Mouse (Mus musculus) kidney, postnatal 4 days (tissue): ENCODE data around the gene Mettl22.

Experiments
- DNase-seq, 2 experiments: peaks; one replicate each; pipeline ENCODE4 v3.0.0; 2021; ENCODE audit warnings: mixed read lengths in 2 of 2

Mettl22 gene

GRCm38 (mm10) chr16:8512830-8513229 lies 42.2 kb downstream of the Mettl22 start:
- no peak for DNase-seq

DNA sequence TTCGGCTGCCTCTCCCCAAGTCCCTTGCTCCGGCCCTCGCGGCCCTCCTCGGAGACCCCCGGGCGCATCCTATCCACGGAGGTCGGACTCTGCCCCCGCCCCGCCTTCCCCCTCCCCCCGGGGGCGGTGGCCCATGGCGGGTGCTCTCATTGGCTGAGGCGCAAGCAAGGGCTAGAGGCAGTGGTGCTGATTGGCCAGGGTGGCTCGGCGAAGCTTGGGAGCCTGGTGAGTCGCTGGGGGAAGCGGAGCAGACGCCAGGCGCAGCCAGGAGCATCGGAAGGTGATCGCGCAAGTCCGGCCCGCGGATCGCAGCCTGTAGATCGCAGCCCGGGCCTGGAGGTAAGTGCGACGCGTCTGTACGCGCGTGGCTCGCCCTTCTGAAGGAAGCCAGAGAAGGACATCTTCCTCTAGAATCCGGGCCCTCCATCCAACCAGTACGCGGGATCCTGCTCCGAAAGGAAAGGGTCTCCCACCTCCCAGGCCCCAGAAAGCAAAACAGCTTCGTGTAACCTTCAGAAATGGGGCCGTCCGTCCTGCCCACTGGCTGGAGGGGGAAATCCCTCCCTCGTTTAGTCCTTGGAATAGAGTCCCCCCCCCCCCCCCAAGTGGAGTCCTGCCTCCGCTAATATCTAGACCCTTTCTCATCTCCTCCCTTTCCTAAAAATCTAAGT lies 42.8 kb downstream of the Mettl22 start, which contains the start of gene Abat:
Gene Abat, plus strand, starts transcription at position 194 of the 671 bp plus-strand sequence.
- DNase-seq = peak; percentile 96 to 97

DNA sequence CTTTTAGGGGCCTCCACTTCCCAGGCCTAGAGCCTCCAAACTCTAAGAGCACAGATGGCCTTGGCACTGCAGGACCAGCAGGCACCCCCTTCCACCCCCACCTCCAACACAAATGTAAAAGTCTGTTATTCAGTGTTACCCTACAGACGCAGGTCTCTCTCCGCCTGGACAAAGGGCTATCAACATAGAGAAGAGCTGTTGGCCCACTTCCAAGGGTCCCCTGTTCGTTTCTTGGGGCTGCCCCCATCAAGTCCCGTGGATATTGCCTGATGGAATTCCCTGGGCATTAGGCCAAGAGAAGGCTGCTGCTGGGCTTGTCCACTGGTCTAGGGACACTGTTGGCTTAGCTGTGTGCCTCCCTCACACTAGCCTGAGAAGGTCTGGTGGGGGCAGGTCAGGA lies 43.6 kb downstream of the Mettl22 start:
- DNase-seq = peak; percentile 50 to 69

DNA sequence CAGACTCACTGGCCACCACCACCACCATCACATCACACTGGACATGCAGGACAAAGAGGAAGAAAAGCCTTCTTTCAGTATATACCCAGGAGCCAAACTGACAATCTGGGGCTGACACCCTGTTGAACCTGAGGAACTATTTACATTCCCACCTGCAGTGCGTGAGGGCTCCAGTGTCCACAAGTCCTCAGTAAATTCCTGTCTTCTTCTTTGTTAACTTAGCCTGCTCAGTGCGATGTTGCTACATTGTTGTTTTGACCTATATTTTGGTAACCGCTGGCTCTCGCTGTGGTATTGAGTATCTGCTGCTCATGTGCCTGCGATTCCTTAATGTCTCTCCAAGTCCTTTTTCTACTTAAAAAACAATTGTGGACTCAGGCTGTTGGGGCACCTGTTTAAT lies 49.9 kb downstream of the Mettl22 start:
- DNase-seq = no peak

DNA sequence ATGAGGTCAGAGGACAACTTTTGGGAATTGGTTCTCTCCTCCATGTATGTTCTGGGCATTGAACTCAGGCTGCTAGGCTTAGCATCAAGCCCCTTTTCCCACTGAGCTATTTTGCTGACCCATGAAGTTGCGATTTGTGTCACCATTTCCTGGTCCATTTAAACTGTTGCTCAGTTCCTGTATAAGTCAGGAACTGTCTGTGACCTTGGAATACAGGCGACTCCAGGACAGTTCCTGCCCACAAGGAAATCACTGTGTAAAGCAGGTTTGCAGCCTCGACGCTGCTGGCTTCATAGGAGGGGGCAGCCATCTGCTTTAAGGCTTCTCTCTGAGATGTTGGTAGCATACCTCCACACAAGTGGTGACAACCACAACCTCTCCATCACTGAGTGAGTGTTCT lies 50.7 kb downstream of the Mettl22 start:
- no peak for DNase-seq

DNA sequence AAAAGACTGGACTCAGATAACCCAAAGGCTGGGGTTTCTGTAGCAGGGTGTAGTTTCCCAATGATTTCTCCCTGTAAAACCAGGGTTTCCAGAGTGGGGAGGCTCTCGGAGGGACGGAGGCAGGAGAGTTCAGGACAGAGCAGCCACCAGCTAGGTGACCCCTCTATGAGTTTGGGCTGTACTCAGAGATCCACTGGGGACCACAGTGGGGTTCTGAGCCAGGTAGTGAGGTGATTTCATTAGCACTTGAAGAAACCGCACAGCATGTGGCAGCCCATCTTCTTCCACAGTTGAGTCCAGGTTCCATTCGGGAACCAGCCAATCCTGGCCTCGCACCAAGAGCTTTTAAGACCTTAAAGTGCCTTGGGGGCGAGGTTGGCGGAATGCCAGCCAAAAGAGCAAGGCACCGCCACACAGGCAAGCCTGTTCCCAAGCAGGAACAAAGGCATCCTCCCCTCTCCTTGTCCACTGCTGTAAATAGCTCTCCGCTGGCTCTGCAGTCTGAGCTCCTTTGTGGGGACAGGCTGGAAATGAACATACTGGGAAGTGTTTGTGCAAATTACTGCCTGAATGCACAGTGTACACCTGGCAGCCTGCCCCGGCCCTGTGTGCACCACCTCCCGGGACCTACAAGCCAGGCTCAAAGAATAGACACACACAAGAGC lies 53.0 kb downstream of the Mettl22 start:
- peak; percentile 70 to 80 for DNase-seq

DNA sequence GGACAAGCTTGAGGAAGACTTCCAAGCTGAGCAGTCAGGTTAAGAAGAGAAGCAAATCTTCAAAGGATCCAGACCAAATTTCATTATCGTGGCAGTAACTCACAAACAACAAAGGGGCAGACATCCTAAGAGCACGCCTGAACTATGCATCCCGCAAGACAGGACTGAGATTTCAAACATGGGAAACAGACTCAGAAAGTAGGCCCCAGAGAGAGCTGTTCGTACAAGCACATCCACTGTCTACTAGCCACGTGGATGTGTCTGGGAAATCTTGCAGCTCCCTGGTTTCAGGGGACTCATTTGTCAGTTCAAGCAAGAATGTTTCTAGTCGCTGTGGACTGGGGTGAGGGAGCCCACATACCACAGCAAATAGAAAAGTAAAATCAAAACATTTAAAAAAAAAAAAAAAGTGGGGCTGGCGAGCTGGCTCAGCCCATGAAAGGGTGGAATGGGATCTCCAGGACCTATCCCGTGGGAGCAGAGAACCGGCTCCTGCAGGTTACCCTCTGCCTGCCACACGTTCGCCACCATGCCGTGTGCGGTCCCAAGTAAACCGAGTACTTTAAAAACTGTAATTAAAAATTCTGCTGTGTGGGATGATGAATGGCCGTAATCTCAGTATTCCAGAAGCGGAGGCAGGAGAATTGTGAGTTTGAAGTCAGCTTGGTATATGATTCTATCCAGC lies 53.7 kb downstream of the Mettl22 start:
- DNase-seq = no peak

GRCm38 (mm10) chr16:8525293-8525692 lies 54.7 kb downstream of the Mettl22 start:
- DNase-seq = no peak

- DNase-seq = no peak
These were observed 55.3 kb downstream of the Mettl22 start for GRCm38 (mm10) chr16:8525877-8526276.

- DNase-seq = no peak
These were observed 58.8 kb downstream of the Mettl22 start for GRCm38 (mm10) chr16:8529389-8529788.

DNA sequence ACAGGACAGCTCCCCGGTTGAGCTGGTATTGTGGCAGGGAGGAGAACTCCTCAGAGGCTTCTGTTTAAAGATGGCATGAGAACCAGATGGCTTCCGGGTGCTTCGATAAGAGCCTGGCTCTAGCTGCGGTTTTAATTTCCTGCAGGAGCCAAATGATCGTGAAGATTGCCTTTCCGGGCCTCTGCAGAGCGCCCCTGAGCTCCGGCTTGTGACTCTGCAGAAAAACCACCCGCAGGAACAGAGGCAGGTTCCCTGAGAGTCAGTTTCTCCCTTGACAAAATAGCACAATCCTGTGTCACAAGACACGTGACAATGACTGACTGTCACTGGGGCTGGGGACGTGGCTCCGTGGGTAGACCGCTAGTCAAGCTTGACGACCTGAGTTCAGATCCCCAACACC lies 59.4 kb downstream of the Mettl22 start:
- no peak for DNase-seq

GRCm38 (mm10) chr16:8532461-8532860 lies 61.9 kb downstream of the Mettl22 start:
- no peak for DNase-seq

GRCm38 (mm10) chr16:8532894-8533293 lies 62.3 kb downstream of the Mettl22 start:
- no peak for DNase-seq

- DNase-seq = no peak
These were observed 62.9 kb downstream of the Mettl22 start for GRCm38 (mm10) chr16:8533477-8533876.

- no peak for DNase-seq
These were observed 64.0 kb downstream of the Mettl22 start for GRCm38 (mm10) chr16:8534466-8535200.

DNA sequence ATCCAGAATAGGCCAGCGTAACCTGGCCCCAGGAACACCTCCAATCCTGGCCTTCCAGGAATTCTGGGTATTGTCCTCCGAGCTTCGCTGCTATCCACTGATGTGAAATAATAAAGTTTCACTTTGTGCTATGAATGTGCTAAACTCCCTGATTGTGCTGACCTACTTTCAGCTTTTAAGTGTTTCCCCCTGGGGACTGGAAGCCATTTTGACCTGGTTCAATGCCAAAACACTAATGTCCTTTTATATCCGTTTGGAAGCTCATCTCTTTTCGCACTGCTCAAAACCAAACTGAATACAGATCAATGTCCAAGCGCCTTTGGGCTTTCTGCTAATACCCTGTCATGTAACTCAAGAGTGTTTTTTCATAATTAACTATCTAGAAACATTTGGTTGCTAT lies 64.8 kb downstream of the Mettl22 start:
- no peak for DNase-seq

DNA sequence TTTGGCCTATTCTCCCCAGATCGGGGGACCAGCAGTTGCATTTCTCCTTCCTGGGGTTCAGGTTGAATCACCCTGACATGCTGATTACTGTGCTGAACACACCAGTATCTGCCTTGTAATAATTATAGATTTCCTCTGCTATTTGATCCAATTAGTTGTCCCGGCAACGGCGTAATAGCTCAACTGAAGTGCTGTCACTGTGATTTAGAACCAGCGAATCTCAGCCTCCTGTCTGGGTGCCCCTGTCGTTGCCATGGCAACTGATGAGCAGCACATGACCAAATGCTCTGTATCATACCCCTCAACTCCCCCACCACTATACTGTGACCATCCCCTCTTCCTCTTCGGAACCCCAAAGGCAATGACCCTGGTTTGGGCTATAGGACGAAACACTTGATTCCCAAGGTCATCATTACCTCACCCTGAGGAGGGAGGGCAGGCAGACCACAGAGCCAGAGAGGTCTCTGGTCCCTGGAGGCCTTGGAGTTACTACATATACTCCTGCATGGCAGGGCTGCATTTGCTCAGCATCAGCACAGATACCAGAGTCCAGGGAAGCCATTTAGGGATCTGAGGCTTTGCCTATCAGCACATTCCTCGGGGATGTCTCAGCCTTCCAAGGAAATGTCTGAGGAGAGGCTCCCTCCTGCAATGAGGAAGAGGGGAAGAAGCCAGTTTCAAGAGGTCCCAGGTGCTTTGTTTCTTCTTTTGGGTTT lies 68.7 kb downstream of the Mettl22 start:
- no peak for DNase-seq
